Mouse (Mus musculus): ENCODE data around the gene Sirt2.
A peak's percentile ranks its signal among the peaks of the same experiment; 100 is the strongest.

Sirt2 gene

GRCm38 (mm10) chr7:28817957-28818356 lies 51.4 kb downstream of the Sirt2 start:
- DNase-seq = no peak

- DNase-seq = no peak
Measured at GRCm38 (mm10) chr7:28818436-28818835, 51.9 kb downstream of the Sirt2 start.

GRCm38 (mm10) chr7:28818861-28819452 lies 52.4 kb downstream of the Sirt2 start:
- no peak for DNase-seq

- no peak for DNase-seq
Measured at GRCm38 (mm10) chr7:28819571-28819970, 53.0 kb downstream of the Sirt2 start.

GRCm38 (mm10) chr7:28820358-28821260 lies 54.1 kb downstream of the Sirt2 start:
- no peak for DNase-seq

- DNase-seq = peak in 1 of 2 experiments; percentile 23
Measured at GRCm38 (mm10) chr7:28821261-28821831, 54.8 kb downstream of the Sirt2 start.

- no peak for DNase-seq
Measured at GRCm38 (mm10) chr7:28822556-28822955, 56.0 kb downstream of the Sirt2 start.

- no peak for DNase-seq
Measured at GRCm38 (mm10) chr7:28822993-28823903, 56.7 kb downstream of the Sirt2 start.

GRCm38 (mm10) chr7:28823932-28824331 lies 57.4 kb downstream of the Sirt2 start:
- no peak for DNase-seq

GRCm38 (mm10) chr7:28824941-28825685 lies 58.6 kb downstream of the Sirt2 start, which contains the start of gene Ech1:
Gene Ech1 (plus strand): TSS chr7:28825217.
- peak; percentile 87 to 89 for DNase-seq

GRCm38 (mm10) chr7:28825686-28826401 lies 59.3 kb downstream of the Sirt2 start:
- peak in 1 of 2 experiments; percentile 40 for DNase-seq

GRCm38 (mm10) chr7:28826402-28826772 lies 59.9 kb downstream of the Sirt2 start:
- DNase-seq = no peak

- no peak for DNase-seq
Measured at GRCm38 (mm10) chr7:28827338-28827737, 60.8 kb downstream of the Sirt2 start.

- no peak for DNase-seq
Measured at GRCm38 (mm10) chr7:28829821-28830220, 63.3 kb downstream of the Sirt2 start.

GRCm38 (mm10) chr7:28830981-28831380 lies 64.4 kb downstream of the Sirt2 start:
- DNase-seq = no peak

GRCm38 (mm10) chr7:28831411-28832125 lies 65.0 kb downstream of the Sirt2 start:
- DNase-seq = no peak

- no peak for DNase-seq
Measured at GRCm38 (mm10) chr7:28832137-28832536, 65.6 kb downstream of the Sirt2 start.

GRCm38 (mm10) chr7:28833723-28834347 lies 67.3 kb downstream of the Sirt2 start, which contains the start of gene Lgals4:
Gene Lgals4 (plus strand): TSS chr7:28833854.
- no peak for DNase-seq

- DNase-seq = no peak
Measured at GRCm38 (mm10) chr7:28836936-28837335, 70.4 kb downstream of the Sirt2 start.
